Mouse (Mus musculus): ENCODE results near the gene Mrgprh.
"Not testable (repeated sequence)": the region's sequence is repeated elsewhere in the genome, so short reads cannot be mapped to it uniquely, and the experiment has no call there.

Mrgprh gene

GRCm38 (mm10) chr17:12868043-12868442, 7.8 kb upstream of the Mrgprh start, which contains the start of gene Mas1:
Gene Mas1, minus strand, starts transcription at chr17:12868143.
- no peak for DNase-seq (ENCODE audit: low spot score in 2 of 2)

- no peak for DNase-seq (ENCODE audit: low spot score in 2 of 2)
Observed at GRCm38 (mm10) chr17:12868640-12869039, 7.2 kb upstream of the Mrgprh start.

- DNase-seq (ENCODE audit: low spot score in 2 of 2), result no peak
Observed at GRCm38 (mm10) chr17:12872275-12873028, 3.4 kb upstream of the Mrgprh start.

- DNase-seq (ENCODE audit: low spot score in 2 of 2), result peak; percentile 77 to 79
Observed at GRCm38 (mm10) chr17:12880178-12880577, 4.3 kb downstream of the Mrgprh start.

DNA sequence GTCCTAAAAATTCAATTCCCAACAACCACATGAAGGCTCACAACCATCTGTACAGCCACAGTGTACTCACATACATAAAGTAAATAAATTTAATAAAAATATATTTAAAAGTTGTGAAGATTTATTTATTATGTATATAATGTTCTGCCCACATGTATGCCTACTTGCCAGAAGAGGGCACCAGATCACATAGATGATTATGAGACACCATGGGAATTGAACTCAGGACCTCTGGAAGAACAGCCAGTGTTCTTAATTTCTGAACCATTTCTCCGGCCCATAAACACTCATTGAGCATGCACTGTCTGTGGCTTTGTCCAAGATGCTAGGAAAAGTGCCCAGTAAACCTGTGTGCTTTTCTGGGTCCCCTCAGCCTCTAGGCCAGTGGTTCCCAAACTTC, 5.4 kb downstream of the Mrgprh start:
- DNase-seq (ENCODE audit: low spot score in 2 of 2), result no peak

GRCm38 (mm10) chr17:12886620-12887019, 10.8 kb downstream of the Mrgprh start:
- DNase-seq (ENCODE audit: low spot score in 2 of 2), result no peak

- no peak for DNase-seq (ENCODE audit: low spot score in 2 of 2)
Observed at GRCm38 (mm10) chr17:12887021-12887775, 11.4 kb downstream of the Mrgprh start.

DNA sequence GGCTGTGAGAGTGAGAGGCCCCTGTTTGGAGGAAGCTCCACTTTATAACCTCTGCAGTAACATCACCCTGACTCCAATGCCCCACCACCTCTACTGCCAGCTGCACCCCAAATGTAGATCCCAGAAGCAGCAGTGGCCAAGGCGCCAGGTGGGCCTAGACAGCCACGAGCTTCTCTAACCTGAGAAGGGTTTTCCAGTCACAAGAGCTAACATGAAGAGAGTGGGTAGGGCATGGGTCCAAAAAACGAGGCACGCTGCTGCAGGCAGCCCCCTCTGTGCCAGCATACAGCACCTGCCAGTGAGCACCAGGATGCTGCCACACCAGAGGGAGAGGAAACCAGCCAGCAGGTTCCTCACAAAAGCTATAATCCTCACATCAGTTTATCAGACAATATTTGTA, 15.2 kb downstream of the Mrgprh start:
- DNase-seq (ENCODE audit: low spot score in 2 of 2), result no peak

GRCm38 (mm10) chr17:12892033-12892432, 16.2 kb downstream of the Mrgprh start:
- no peak for DNase-seq (ENCODE audit: low spot score in 2 of 2)

DNA sequence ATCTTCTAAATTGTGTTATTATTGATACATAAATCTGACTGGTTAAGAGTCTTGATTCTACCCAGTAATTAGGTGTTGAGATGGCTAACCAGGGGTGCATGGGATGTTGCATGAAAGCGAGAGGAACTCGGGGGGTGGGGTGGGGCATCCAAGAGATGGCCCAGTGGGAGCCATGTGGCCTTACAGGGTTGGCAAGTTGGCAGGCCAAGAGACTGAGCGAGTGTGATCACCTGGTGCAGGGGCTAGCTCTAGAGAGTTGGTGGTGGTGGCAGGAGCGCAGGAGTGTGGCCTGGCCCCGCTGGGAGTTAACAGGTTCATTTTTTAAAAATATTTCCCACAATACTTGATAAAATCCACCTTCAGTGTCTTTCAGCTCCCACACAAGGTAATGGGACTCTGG, 21.8 kb downstream of the Mrgprh start:
- DNase-seq (ENCODE audit: low spot score in 2 of 2), result no peak

DNA sequence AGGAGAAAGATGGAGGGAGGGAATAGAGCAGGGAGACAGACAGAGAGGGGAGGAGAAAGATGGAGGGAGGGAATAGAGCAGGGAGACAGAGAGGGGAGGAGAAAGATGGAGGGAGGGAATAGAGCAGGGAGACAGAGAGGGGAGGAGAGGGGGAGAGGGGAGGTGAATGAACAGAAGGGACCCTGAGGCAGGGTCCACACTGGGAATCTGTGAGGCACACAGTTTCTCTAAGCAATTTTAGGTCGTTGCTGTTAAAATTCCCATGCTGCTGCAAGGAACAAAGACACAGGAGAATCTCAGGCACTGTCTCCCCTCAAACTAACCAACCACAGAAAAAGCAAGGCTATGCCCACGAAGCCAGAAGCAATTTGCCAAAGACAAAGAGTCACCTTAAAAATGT, 22.8 kb downstream of the Mrgprh start:
- DNase-seq (ENCODE audit: low spot score in 2 of 2), result not testable (repeated sequence)

DNA sequence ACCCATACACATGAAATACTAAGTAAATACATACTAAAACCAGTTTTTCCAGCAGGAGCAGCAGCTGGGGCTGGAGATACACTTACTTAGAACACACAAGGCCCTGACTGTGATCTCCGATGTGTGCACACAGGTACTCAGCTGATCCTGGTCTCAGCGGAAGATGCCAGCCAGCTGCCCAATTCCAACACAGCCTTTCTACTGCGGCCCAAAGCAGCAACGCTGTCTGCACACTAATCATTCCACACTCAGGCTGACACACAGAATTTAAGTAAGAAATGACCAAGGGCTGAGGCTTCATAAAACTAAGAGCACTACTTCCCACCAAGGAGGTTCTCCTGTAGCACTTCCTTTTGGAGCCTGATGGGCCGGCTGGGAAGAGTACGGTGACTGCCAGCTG, 26.5 kb downstream of the Mrgprh start:
- no peak for DNase-seq (ENCODE audit: low spot score in 2 of 2)

- DNase-seq (ENCODE audit: low spot score in 2 of 2), result no peak
Observed at GRCm38 (mm10) chr17:12903372-12904333, 27.8 kb downstream of the Mrgprh start.

GRCm38 (mm10) chr17:12904349-12904748, 28.5 kb downstream of the Mrgprh start:
- DNase-seq (ENCODE audit: low spot score in 2 of 2), result no peak

DNA sequence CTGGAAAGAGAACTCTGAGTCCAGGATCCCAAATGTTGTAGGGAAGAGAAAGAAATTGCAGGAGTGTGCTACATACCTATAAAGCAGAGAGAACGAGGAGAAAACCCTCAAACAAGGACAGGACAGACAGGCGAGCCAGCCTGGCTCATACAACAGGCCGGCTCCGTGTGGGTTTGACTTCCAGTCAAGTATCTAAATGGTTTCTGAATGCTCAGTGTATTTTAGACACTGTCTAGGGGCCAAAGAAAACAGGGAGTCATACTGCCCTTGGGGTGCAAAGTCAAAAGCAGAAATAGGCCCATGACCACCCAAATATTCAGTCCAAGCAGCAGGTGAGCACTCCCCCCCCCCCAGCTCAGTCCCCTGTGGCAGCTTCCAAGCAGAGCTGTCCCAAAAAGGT, 30.0 kb downstream of the Mrgprh start:
- no peak for DNase-seq (ENCODE audit: low spot score in 2 of 2)

DNA sequence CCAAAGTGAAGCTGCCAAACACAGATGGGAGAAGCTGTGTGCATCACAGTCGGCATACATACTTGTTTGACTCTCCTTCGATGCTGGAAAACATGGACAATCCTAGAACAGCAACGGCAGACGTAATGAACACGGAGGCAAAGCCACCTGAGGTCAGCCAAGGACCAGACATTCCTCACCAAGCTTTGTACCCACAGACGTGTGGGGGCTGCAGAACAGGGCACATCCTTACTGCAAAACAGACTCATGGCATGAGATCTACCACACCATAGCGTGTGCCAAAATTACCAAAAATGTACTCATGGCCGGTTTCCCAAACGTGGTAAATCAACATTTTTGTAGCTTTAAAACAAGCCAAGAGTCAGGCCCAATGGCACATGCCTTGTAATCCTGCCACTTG, 30.6 kb downstream of the Mrgprh start:
- DNase-seq (ENCODE audit: low spot score in 2 of 2), result no peak

DNA sequence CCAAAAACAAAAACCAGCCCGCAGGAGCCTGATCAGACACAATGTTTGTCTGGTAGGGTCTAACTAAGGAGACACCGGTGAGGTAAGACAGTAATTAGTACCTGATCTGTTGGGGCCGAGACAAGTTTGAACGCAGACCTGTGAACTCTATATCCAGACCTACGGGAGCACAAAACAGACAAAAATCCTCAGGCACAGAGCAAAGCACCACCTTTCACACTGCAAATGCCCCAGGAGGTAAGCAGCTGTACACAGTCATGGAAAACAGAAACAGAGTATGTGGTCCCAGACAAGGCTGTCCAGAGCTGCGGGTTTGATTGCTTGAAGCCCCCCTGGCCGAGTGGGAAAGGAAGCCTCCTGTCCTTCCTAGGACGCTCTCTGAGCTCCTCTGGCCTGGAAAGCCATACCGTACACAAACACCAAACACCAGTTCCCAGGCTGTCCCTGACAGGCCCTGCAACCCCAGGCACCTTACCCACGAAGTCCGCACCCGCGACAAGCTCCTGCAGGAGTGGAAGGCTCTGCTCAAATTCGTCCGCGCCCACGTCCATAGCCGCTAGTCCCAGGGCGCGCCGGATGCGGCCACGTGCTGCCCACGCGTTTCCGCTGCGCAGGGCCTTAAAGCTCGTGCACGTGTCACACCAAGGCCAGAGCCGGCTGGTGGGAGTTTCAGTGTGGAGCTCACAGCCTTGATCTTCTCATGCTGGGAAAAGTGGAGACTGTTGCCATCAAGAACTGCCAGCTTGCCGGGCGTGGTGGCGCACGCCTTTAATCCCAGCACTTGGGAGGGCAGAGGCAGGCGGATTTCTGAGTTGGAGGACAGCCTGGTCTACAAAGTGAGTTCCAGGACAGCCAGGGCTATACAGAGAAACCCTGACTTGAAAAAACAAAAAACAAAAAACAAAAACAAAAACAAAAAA, 33.8 kb downstream of the Mrgprh start, which contains the start of gene Pnldc1:
TSS of gene Pnldc1 (minus strand) at position 870 of the 920 bp plus-strand sequence.
- no peak for DNase-seq (ENCODE audit: low spot score in 2 of 2)

DNA sequence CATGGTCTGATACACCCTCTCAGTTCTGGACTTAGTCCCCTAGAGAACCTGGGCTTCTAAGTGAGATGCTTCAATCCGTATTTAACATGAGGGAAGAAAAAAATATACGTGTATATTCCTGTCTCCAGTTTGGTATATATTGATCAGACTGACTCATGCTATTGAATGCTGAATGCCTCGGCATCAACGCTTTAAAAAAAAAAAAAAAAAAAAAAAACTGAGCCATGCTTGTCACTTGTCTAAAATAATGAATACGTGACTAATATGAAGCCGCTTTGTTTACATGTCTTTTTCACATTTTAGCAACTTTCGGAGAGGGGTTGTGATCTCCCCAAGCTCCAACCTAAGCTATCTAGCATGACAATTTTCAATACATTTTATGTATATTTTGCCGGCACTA, 34.6 kb downstream of the Mrgprh start:
- no peak for DNase-seq (ENCODE audit: low spot score in 2 of 2)

GRCm38 (mm10) chr17:12915488-12915880, 39.6 kb downstream of the Mrgprh start, which contains the start of gene Tcp1:
Gene Tcp1, plus strand, starts transcription at chr17:12915701.
- no peak for DNase-seq (ENCODE audit: low spot score in 2 of 2)

GRCm38 (mm10) chr17:12915881-12916583, 40.2 kb downstream of the Mrgprh start, which contains the start of gene Mrpl18:
Gene Mrpl18, minus strand, starts transcription at chr17:12916345.
- peak; percentile 96 to 99 for DNase-seq (ENCODE audit: low spot score in 2 of 2)

Data from frontal cortex, postnatal 25 days (tissue).